Mouse (Mus musculus) c-Kit-positive CD71-positive TER-119-negative erythroid progenitor cells, embryonic 14.5 days (primary cell): ENCODE measurements around the gene Gm10670.
"Not testable (repeated sequence)": the region's sequence is repeated elsewhere in the genome, so short reads cannot be mapped to it uniquely, and the experiment has no call there.

ENCODE experiments used
- DNase-seq: peaks from one replicate; pipeline ENCODE4 v3.0.0-alpha.2; 2013; ENCODE audit warnings: low read depth

The Gm10670 gene

DNA sequence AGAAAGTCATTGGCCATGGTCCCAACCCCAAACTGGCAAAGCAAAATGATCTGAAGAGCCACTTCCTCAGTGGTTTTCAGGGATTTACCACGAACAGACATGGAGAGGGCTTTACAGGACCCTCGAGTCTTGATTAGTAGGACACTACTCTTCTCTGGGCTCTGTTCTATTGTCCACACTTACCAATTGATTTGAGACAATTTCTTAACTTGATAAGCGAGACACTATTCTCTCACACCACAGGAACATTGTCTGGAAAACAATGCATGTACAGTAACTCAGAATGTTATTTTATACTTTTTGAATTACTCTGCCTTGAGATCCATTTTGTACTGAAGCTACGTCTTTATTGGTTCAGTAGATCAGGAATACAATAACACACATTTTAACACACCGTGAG, at the start of gene Gm10670:
Gene Gm10670, minus strand, starts transcription at position 101 of the 400 bp plus-strand sequence.
- DNase-seq, result not testable (repeated sequence)

DNA sequence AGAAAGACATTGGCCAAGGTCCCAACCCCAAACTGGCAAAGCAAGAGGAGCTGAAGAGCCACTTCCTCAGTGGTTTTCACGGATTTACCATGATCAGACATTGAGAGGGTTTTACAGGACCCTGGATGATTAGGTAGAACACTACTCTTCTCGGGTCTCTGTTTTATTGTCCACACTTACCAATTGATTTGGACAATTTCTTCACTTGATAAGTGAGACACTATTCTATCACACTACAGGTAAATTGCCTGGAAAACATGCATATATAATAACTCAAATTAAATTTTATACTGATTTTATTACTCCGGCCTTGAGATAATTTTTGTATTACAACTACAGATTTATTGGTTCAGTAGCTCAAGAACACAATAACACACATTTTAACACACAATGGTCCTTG, 35.7 kb upstream of the Gm10670 start, which contains the start of gene Vmn1r103:
Gene Vmn1r103, minus strand, starts transcription at position 101 of the 400 bp plus-strand sequence.
- not testable (repeated sequence) for DNase-seq

DNA sequence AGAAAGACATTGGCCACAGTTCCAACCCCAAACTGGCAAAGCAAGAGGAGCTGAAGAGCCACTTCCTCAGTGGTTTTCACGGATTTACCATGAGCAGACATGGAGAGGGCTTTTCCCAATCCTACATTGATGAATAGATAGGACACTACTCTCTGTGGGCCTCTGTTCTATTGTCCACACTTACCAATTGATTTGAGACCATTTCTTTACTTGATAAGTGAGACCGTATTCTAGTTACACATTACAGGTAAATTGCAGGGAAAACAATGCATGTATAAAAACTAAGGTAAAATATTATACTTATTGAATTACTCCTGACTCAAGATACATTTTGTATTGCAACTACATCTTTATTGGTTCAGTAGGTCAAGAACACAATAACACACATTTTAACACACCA, 32.2 kb downstream of the Gm10670 start, which contains the start of gene Vmn1r101:
Gene Vmn1r101, minus strand, starts transcription at position 101 of the 400 bp plus-strand sequence.
- DNase-seq, result not testable (repeated sequence)
